Mouse (Mus musculus) liver, embryonic 14.5 days (tissue): Measurements from ENCODE around the gene Xntrpc.

ENCODE experiments used
- CTCF ChIP-seq: IDR thresholded peaks from 2 replicates; pipeline ENCODE4 v1.5.1; 2016; ENCODE audit warnings: antibody characterized with exemption, low read depth, control low read depth
- EP300 ChIP-seq: IDR thresholded peaks from 2 replicates; pipeline ENCODE4 v1.6.1; 2016; ENCODE audit warnings: antibody characterized with exemption, low read depth

DNA sequence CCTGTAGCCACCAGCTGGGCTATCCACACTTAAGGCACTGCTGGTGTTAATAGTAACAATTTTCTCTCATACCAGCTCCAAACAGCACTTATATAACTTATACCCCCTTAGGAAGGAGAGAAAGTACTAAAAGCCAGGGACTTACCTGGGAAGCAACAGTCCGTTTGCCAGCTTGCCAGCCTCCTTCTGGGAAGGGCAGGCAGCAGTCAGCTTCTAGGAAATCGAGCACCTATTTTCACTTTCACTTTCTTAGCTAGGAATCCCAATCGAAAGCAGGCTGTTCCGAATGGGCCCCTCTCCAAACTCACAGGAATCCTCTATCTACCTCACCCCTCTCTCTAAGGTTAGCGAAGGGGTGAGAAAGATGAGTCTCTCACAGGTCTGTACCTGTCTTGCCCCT lies 48.1 kb upstream of the Xntrpc start:
- TF ChIP-seq CTCF (no peak), EP300 (no peak)
